Mouse (Mus musculus) CD4-positive, CD25-positive, alpha-beta regulatory T cell (primary cell): ENCODE data around the gene Nfkb1. TPM values are rescaled to one million over a fixed set of nuclear protein-coding genes. Genes with fewer than 3 reads are reported as not detected.

ENCODE experiments used
- polyA plus RNA-seq: library from polyadenylated mRNA; unstranded; fragments of 100-300 nt; shearing (Covaris generic); gene quantifications from one replicate; pipeline ENCODE4 v1.2.1, GENCODE M21; 2017

The Nfkb1 gene
- 60.0 TPM for polyA plus RNA-seq

GRCm38 (mm10) chr3:135691191-135692131, at the start of gene Nfkb1:
TSS of gene Nfkb1 (minus strand) at chr3:135691547.

Other genes with a start within 250 kb of the Nfkb1 start
- 30.6 TPM for gene Manba, start 205.9 kb downstream of the Nfkb1 start, polyA plus RNA-seq
- 7.0 TPM for gene Slc39a8, start 133.7 kb upstream of the Nfkb1 start, polyA plus RNA-seq